Mouse (Mus musculus): Measurements from ENCODE around the gene Vcan. TPM values are rescaled to one million over a fixed set of nuclear protein-coding genes. Genes with fewer than 3 reads are reported as not detected.

Vcan gene
- polyA plus RNA-seq (2014; fragmentation: Nextera tagmentation; extraction: Ambion mirVana) = 64.8 and 66.9 TPM in 2 replicates

- peak within 1 kb of the TSS; percentile 60 for H3K9ac ChIP-seq (replicated peaks; ENCODE audit: low read depth, low read length)
- H3K4me1 ChIP-seq (ENCODE audit: control insufficient read depth, insufficient read depth, low read length) = peaks cover 8% of the 10 kb centered on the region
- H3K4me3 ChIP-seq (ENCODE audit: low read depth, low read length) = peak within 1 kb of the TSS; percentile 55
- H3K9me3 ChIP-seq (ENCODE audit: control insufficient read depth, low read depth, low read length) = no peaks in the 10 kb centered on the region
- H3K27ac ChIP-seq (ENCODE audit: low read length) = peak within 1 kb of the TSS; percentile 95
- under 1% methylated on average over 40 of the region's 40 CpGs for WGBS
- H3K4me2 ChIP-seq (replicated peaks; ENCODE audit: low read depth, low read length) = peak within 1 kb of the TSS; percentile 75
- ATAC-seq (ENCODE audit: insufficient number of reproducible peaks, insufficient read depth, low FRiP score, low read depth) = peak; percentile 68
- no peaks in the 10 kb centered on the region for H3K27me3 ChIP-seq (ENCODE audit: control insufficient read depth, insufficient read depth, low read length)
- no peaks in the 10 kb centered on the region for H3K36me3 ChIP-seq (ENCODE audit: control insufficient read depth, insufficient read depth, low read length)
These were observed at the start of gene Vcan for GRCm38 (mm10) chr13:89741766-89742685. Gene Vcan, minus strand, starts transcription at chr13:89742509.

GRCm38 (mm10) chr13:89791475-89791874, 49.2 kb upstream of the Vcan start:
- no peak for ATAC-seq (ENCODE audit: insufficient number of reproducible peaks, insufficient read depth, low FRiP score, low read depth)
- Histone ChIP-seq H3K9me3 (ENCODE audit: control insufficient read depth, low read depth, low read length) (no peaks in the 10 kb centered on the region), H3K4me3 (ENCODE audit: low read depth, low read length) (no peak overlapping the region), H3K27ac (ENCODE audit: low read length) (no peak overlapping the region), H3K4me1 (ENCODE audit: control insufficient read depth, insufficient read depth, low read length) (no peaks in the 10 kb centered on the region), H3K9ac (replicated peaks; ENCODE audit: low read depth, low read length) (no peak overlapping the region), H3K27me3 (ENCODE audit: control insufficient read depth, insufficient read depth, low read length) (no peaks in the 10 kb centered on the region), H3K4me2 (replicated peaks; ENCODE audit: low read depth, low read length) (no peak overlapping the region), H3K36me3 (ENCODE audit: control insufficient read depth, insufficient read depth, low read length) (no peaks in the 10 kb centered on the region)
- 31% methylated on average over 5 of the region's 5 CpGs for WGBS

- Histone ChIP-seq H3K4me2 (replicated peaks; ENCODE audit: low read depth, low read length) (no peak overlapping the region), H3K9ac (replicated peaks; ENCODE audit: low read depth, low read length) (no peak overlapping the region), H3K9me3 (ENCODE audit: control insufficient read depth, low read depth, low read length) (no peaks in the 10 kb centered on the region), H3K4me1 (ENCODE audit: control insufficient read depth, insufficient read depth, low read length) (no peaks in the 10 kb centered on the region), H3K36me3 (ENCODE audit: control insufficient read depth, insufficient read depth, low read length) (no peaks in the 10 kb centered on the region), H3K4me3 (ENCODE audit: low read depth, low read length) (no peak overlapping the region), H3K27me3 (ENCODE audit: control insufficient read depth, insufficient read depth, low read length) (no peaks in the 10 kb centered on the region), H3K27ac (ENCODE audit: low read length) (no peak overlapping the region)
- WGBS = 38% methylated on average over 2 of the region's 2 CpGs
- no peak for ATAC-seq (ENCODE audit: insufficient number of reproducible peaks, insufficient read depth, low FRiP score, low read depth)
These were observed 40.6 kb upstream of the Vcan start for GRCm38 (mm10) chr13:89782886-89783285.

GRCm38 (mm10) chr13:89780276-89780675, 38.0 kb upstream of the Vcan start:
- WGBS = 67% methylated on average over 3 of the region's 3 CpGs
- Histone ChIP-seq H3K9me3 (ENCODE audit: control insufficient read depth, low read depth, low read length) (no peaks in the 10 kb centered on the region), H3K27me3 (ENCODE audit: control insufficient read depth, insufficient read depth, low read length) (no peaks in the 10 kb centered on the region), H3K36me3 (ENCODE audit: control insufficient read depth, insufficient read depth, low read length) (no peaks in the 10 kb centered on the region), H3K4me3 (ENCODE audit: low read depth, low read length) (no peak overlapping the region), H3K9ac (replicated peaks; ENCODE audit: low read depth, low read length) (no peak overlapping the region), H3K4me1 (ENCODE audit: control insufficient read depth, insufficient read depth, low read length) (no peaks in the 10 kb centered on the region), H3K4me2 (replicated peaks; ENCODE audit: low read depth, low read length) (no peak overlapping the region), H3K27ac (ENCODE audit: low read length) (no peak overlapping the region)
- no peak for ATAC-seq (ENCODE audit: insufficient number of reproducible peaks, insufficient read depth, low FRiP score, low read depth)

GRCm38 (mm10) chr13:89779208-89779911, 37.1 kb upstream of the Vcan start:
- ATAC-seq (ENCODE audit: insufficient number of reproducible peaks, insufficient read depth, low FRiP score, low read depth) = no peak
- Histone ChIP-seq H3K4me2 (replicated peaks; ENCODE audit: low read depth, low read length) (no peak overlapping the region), H3K36me3 (ENCODE audit: control insufficient read depth, insufficient read depth, low read length) (no peaks in the 10 kb centered on the region), H3K27me3 (ENCODE audit: control insufficient read depth, insufficient read depth, low read length) (no peaks in the 10 kb centered on the region), H3K9ac (replicated peaks; ENCODE audit: low read depth, low read length) (no peak overlapping the region), H3K4me3 (ENCODE audit: low read depth, low read length) (no peak overlapping the region), H3K27ac (ENCODE audit: low read length) (no peak overlapping the region), H3K4me1 (ENCODE audit: control insufficient read depth, insufficient read depth, low read length) (no peaks in the 10 kb centered on the region), H3K9me3 (ENCODE audit: control insufficient read depth, low read depth, low read length) (no peaks in the 10 kb centered on the region)
- 66% methylated on average over 7 of the region's 7 CpGs for WGBS

- Histone ChIP-seq H3K27ac (ENCODE audit: low read length) (no peak overlapping the region), H3K4me3 (ENCODE audit: low read depth, low read length) (no peak overlapping the region), H3K27me3 (ENCODE audit: control insufficient read depth, insufficient read depth, low read length) (no peaks in the 10 kb centered on the region), H3K4me2 (replicated peaks; ENCODE audit: low read depth, low read length) (no peak overlapping the region), H3K36me3 (ENCODE audit: control insufficient read depth, insufficient read depth, low read length) (no peaks in the 10 kb centered on the region), H3K4me1 (ENCODE audit: control insufficient read depth, insufficient read depth, low read length) (no peaks in the 10 kb centered on the region), H3K9ac (replicated peaks; ENCODE audit: low read depth, low read length) (no peak overlapping the region), H3K9me3 (ENCODE audit: control insufficient read depth, low read depth, low read length) (no peaks in the 10 kb centered on the region)
- ATAC-seq (ENCODE audit: insufficient number of reproducible peaks, insufficient read depth, low FRiP score, low read depth) = no peak
- 60% methylated on average over 1 of the region's 1 CpGs for WGBS
These were observed 35.5 kb upstream of the Vcan start for GRCm38 (mm10) chr13:89777764-89778163.

GRCm38 (mm10) chr13:89777146-89777545, 34.8 kb upstream of the Vcan start:
- H3K4me3 ChIP-seq (ENCODE audit: low read depth, low read length) = no peak overlapping the region
- H3K27ac ChIP-seq (ENCODE audit: low read length) = no peak overlapping the region
- no peak for ATAC-seq (ENCODE audit: insufficient number of reproducible peaks, insufficient read depth, low FRiP score, low read depth)
- H3K4me2 ChIP-seq (replicated peaks; ENCODE audit: low read depth, low read length) = no peak overlapping the region
- H3K9me3 ChIP-seq (ENCODE audit: control insufficient read depth, low read depth, low read length) = no peaks in the 10 kb centered on the region
- no peaks in the 10 kb centered on the region for H3K27me3 ChIP-seq (ENCODE audit: control insufficient read depth, insufficient read depth, low read length)
- no peaks in the 10 kb centered on the region for H3K36me3 ChIP-seq (ENCODE audit: control insufficient read depth, insufficient read depth, low read length)
- 88% methylated on average over 1 of the region's 1 CpGs for WGBS
- H3K9ac ChIP-seq (replicated peaks; ENCODE audit: low read depth, low read length) = no peak overlapping the region
- H3K4me1 ChIP-seq (ENCODE audit: control insufficient read depth, insufficient read depth, low read length) = no peaks in the 10 kb centered on the region

GRCm38 (mm10) chr13:89766551-89766950, 24.2 kb upstream of the Vcan start:
- Histone ChIP-seq H3K36me3 (ENCODE audit: control insufficient read depth, insufficient read depth, low read length) (no peaks in the 10 kb centered on the region), H3K27ac (ENCODE audit: low read length) (no peak overlapping the region), H3K4me3 (ENCODE audit: low read depth, low read length) (no peak overlapping the region), H3K27me3 (ENCODE audit: control insufficient read depth, insufficient read depth, low read length) (no peaks in the 10 kb centered on the region), H3K4me2 (replicated peaks; ENCODE audit: low read depth, low read length) (no peak overlapping the region), H3K9ac (replicated peaks; ENCODE audit: low read depth, low read length) (no peak overlapping the region), H3K4me1 (ENCODE audit: control insufficient read depth, insufficient read depth, low read length) (no peaks in the 10 kb centered on the region), H3K9me3 (ENCODE audit: control insufficient read depth, low read depth, low read length) (no peaks in the 10 kb centered on the region)
- 49% methylated on average over 1 of the region's 1 CpGs for WGBS
- ATAC-seq (ENCODE audit: insufficient number of reproducible peaks, insufficient read depth, low FRiP score, low read depth) = no peak

Data from stomach, embryonic 14.5 days (tissue).